Mouse (Mus musculus) liver, adult 2 months (tissue): ENCODE results near the gene Clec16a. TPM values are rescaled to one million over a fixed set of nuclear protein-coding genes. Genes with fewer than 3 reads are reported as not detected.

Experiments
- DNase-seq: peaks from one replicate; pipeline ENCODE4 v3.0.0-alpha.2; 2011; ENCODE audit warnings: low read depth, low spot score; ENCODE audit errors: extremely low read depth
- H3K27ac ChIP-seq: fragments of 200-500 bp; replicated peaks from 2 replicates; pipeline ENCODE4 v1.5.1; 2012; ENCODE audit warnings: low read depth, mild to moderate bottlenecking, control low read depth, inconsistent platforms, low read length; ENCODE audit not compliant: insufficient read depth
- H3K27me3 ChIP-seq: fragments of 200-500 bp; 2 replicates; pipeline ENCODE4 v1.6.1; 2012; ENCODE audit warnings: mild to moderate bottlenecking, moderate library complexity, low read length, inconsistent platforms; ENCODE audit not compliant: control insufficient read depth, insufficient read depth
- H3K36me3 ChIP-seq: fragments of 200-500 bp; 2 replicates; pipeline ENCODE4 v1.6.1; 2012; ENCODE audit warnings: low read length, inconsistent platforms; ENCODE audit not compliant: control insufficient read depth, insufficient read depth
- H3K4me1 ChIP-seq: fragments of 200-500 bp; 2 replicates; pipeline ENCODE4 v1.6.1; 2011; ENCODE audit warnings: low read length; ENCODE audit not compliant: control insufficient read depth, insufficient read depth
- H3K4me3 ChIP-seq: fragments of 200-500 bp; 2 replicates; pipeline ENCODE4 v1.5.1; 2011; ENCODE audit warnings: low read depth, mild to moderate bottlenecking, control low read depth, low read length, moderate library complexity; ENCODE audit not compliant: insufficient read depth
- H3K79me2 ChIP-seq: fragments of 200-500 bp; 2 replicates; pipeline ENCODE4 v1.6.1; 2012; ENCODE audit warnings: inconsistent platforms, mild to moderate bottlenecking, low read length, moderate library complexity; ENCODE audit not compliant: control insufficient read depth, insufficient read depth
- H3K9ac ChIP-seq: fragments of 200-500 bp; 2 replicates; pipeline ENCODE4 v1.6.1; 2012; ENCODE audit warnings: low read depth, mild to moderate bottlenecking, control low read depth, inconsistent platforms, low read length
- CTCF ChIP-seq: fragments of 200-500 bp; IDR thresholded peaks from 2 replicates; pipeline ENCODE4 v1.5.1; 2011; ENCODE audit warnings: low read depth, low read length, control low read depth
- POLR2A ChIP-seq: fragments of 200-500 bp; IDR thresholded peaks from 2 replicates; pipeline ENCODE4 v1.6.1; 2011; ENCODE audit warnings: low read length, control low read depth; ENCODE audit not compliant: insufficient read depth; ENCODE audit errors: extremely low read depth
- WGBS: fragments of 180-500 bp; shearing (Covaris S2); methylation state at CpG from one replicate; pipeline ENCODE4 v1.1.7; 2018; 5-methylcytosine and 5-hydroxymethylcytosine counted together
- polyA plus RNA-seq: library from polyadenylated mRNA; depleted of rRNA; stranded (reverse); fragments of >200 nt; gene quantifications from 2 replicates; pipeline ENCODE4 v1.2.3, GENCODE M21; 2012
- total RNA-seq: library from RNA; depleted of rRNA; stranded (reverse); fragments of >200 nt; gene quantifications from 2 replicates; pipeline ENCODE4 v1.2.3, GENCODE M21; 2014

Clec16a gene
- total and polyA plus RNA-seq, 2 experiments = 9.8 to 11.6 TPM

- Histone ChIP-seq H3K4me3 (no peak overlapping the region), H3K36me3 (no peaks in the 10 kb centered on the region), H3K79me2 (no peaks in the 10 kb centered on the region), H3K4me1 (peaks cover 4% of the 10 kb centered on the region; the same call in 1 of the 2 replicates), H3K27me3 (no peaks in the 10 kb centered on the region), H3K9ac (no peak overlapping the region), H3K27ac (no peak overlapping the region)
- TF ChIP-seq CTCF (no peak), POLR2A (no peak)
- no peak for DNase-seq
- WGBS = 59% methylated on average over 2 of the region's 2 CpGs
Measured at GRCm38 (mm10) chr16:10656461-10656860, 111.3 kb downstream of the Clec16a start.

GRCm38 (mm10) chr16:10656939-10657338 lies 111.8 kb downstream of the Clec16a start:
- H3K4me3 ChIP-seq = no peak overlapping the region
- 85% methylated on average over 1 of the region's 1 CpGs for WGBS
- no peak for DNase-seq
- H3K4me1 ChIP-seq = peaks cover 4% of the 10 kb centered on the region
- no peak overlapping the region for H3K27ac ChIP-seq
- no peaks in the 10 kb centered on the region for H3K79me2 ChIP-seq
- no peaks in the 10 kb centered on the region for H3K36me3 ChIP-seq
- H3K9ac ChIP-seq = no peak overlapping the region
- no peaks in the 10 kb centered on the region for H3K27me3 ChIP-seq
- no peak for TF ChIP-seq POLR2A
- TF ChIP-seq CTCF = no peak

- Histone ChIP-seq H3K4me3 (no peak overlapping the region), H3K27me3 (no peaks in the 10 kb centered on the region), H3K4me1 (peaks cover 11% of the 10 kb centered on the region), H3K27ac (no peak overlapping the region), H3K9ac (no peak overlapping the region), H3K79me2 (no peaks in the 10 kb centered on the region), H3K36me3 (no peaks in the 10 kb centered on the region)
- TF ChIP-seq CTCF (no peak), POLR2A (no peak)
- no peak for DNase-seq
- 100% methylated on average over 2 of the region's 2 CpGs for WGBS
Measured at GRCm38 (mm10) chr16:10659211-10659610, 114.1 kb downstream of the Clec16a start.

- TF ChIP-seq CTCF (no peak), POLR2A (no peak)
Measured at GRCm38 (mm10) chr16:10660526-10660925, 115.4 kb downstream of the Clec16a start.

GRCm38 (mm10) chr16:10661385-10661784 lies 116.2 kb downstream of the Clec16a start:
- WGBS = 86% methylated on average over 2 of the region's 2 CpGs

More at GRCm38 (mm10) chr16:10660526-10660925, 115.4 kb downstream of the Clec16a start:
- H3K9ac ChIP-seq = no peak overlapping the region
- peaks cover 15% of the 10 kb centered on the region for H3K4me1 ChIP-seq
- H3K27me3 ChIP-seq = no peaks in the 10 kb centered on the region
- no peak overlapping the region for H3K27ac ChIP-seq
- DNase-seq = no peak
- no peak overlapping the region for H3K4me3 ChIP-seq
- H3K79me2 ChIP-seq = no peaks in the 10 kb centered on the region
- H3K36me3 ChIP-seq = no peaks in the 10 kb centered on the region

GRCm38 (mm10) chr16:10663890-10664731 lies 119.0 kb downstream of the Clec16a start:
- Histone ChIP-seq H3K4me3 (no peak overlapping the region), H3K27me3 (no peaks in the 10 kb centered on the region), H3K9ac (no peak overlapping the region), H3K4me1 (peaks cover 14% of the 10 kb centered on the region), H3K79me2 (no peaks in the 10 kb centered on the region), H3K27ac (0 out of 2 replicates have a peak overlapping the region, but pooled peaks have one; percentile 6), H3K36me3 (no peaks in the 10 kb centered on the region)
- 26% methylated on average over 12 of the region's 12 CpGs for WGBS
- TF ChIP-seq POLR2A (no peak), CTCF (no peak)
- DNase-seq = peak; percentile 68

More at GRCm38 (mm10) chr16:10661385-10661784, 116.2 kb downstream of the Clec16a start:
- Histone ChIP-seq H3K4me3 (no peak overlapping the region), H3K27ac (no peak overlapping the region), H3K79me2 (no peaks in the 10 kb centered on the region), H3K9ac (no peak overlapping the region), H3K27me3 (no peaks in the 10 kb centered on the region), H3K4me1 (peaks cover 14% of the 10 kb centered on the region), H3K36me3 (no peaks in the 10 kb centered on the region)
- no peak for DNase-seq
- TF ChIP-seq POLR2A = no peak
- no peak for TF ChIP-seq CTCF
